Mouse (Mus musculus): ENCODE results near the gene Kifc5b.

Kifc5b gene

DNA sequence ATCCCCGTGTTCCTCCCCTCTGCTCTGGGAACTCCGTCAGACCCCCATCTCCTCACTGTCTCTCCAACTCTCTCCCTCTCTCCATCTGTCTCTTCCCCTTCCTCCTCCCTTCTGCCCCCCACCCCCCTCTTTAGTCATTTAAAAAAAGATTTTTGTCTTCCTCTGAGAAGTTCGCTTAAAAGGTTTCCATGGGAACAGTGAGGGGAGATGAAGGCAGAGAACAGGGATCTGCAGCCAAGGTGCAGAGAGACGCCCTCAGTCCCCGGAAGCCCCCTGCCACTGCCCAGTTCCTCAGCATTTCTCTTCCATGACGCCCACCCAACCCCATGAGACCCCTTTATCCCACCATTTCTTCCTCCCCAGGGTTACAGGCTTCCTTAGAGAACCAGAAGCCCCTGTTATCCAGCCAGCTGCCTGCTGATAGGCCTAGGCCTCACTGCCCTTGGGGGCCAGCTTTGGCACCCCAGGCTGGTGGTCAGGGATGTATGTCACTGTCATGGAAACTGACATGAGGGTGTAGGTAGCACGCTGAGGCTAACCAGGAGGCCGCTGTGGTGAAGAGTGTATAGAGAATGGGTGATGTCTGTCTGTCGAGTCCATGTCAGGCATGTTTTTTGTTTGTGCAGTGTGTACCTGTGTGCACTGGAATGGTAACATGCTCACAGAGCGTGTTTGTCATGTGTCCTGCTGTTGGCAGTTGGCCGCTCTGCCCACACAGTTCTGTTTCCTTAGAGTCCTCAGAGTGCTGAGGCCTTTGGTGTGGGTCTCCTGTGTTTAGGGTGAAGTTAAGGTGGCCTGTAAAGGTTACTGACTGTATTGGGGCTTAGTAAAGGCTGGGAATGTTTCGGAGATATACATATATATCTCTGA is 30.6 kb downstream of the Kifc5b start:
- no peak for DNase-seq

DNA sequence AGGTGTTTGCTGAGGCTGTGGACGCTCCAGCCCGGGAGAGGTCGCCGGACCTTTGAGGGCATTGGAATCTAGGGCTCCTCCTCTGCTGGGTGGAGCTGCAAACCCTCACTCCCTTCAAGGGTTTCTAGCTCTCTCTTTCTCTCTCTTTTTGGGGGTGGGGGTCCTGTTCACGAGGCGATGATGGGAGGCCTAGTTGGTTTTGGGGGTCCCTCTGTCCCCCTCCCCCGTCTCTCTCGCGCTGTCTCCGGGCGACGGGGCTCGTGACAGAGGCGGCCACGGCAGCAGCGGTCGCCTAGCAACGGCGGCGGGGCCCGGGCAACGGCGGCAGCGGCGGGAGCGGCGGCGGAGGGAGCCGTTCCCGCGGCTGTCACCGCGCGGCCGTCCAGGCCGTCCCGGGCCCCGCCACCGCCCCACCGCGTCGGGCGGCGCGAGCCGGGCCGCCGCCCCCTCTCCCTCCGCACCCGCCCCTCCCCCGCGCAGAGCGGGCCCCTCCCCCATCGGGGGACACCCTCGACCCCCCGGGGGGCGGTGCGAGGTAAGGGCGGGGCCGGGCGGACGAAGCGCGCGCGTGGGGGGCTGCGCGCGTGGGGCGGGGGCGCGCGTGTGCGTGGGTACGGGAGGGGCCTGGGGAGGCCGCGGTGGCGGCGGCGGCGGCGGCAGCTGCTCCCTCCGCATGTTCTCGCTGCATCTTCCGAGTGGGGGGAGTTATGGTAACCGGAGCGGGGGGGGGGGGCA is 31.6 kb downstream of the Kifc5b start:
- peak; percentile 45 to 51 for DNase-seq

DNA sequence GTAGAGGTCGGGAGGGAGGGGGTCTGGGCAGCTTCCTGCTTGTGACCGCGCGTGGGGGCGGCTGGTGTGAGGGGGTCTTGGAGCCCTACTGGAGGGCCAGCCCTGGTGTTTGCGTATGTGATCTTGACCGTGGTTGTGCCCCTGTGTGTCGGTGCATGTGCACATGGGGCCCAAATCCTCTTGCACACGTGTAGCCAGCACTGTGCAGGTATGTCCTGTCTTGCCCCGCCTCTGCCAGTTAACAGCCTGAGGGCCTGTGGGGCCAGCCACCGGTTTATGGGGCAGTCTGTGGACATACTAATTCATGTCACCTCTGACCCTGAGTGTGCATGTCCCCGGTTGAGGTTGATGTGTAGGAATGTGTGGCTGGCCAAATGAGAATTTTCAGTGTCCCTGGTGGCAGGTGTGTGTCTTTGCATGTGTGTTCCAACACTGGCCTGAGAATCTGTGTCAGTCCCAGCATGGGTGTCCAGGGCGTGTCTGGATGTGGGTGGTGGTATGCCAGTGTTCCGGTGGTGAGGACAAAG is 32.2 kb downstream of the Kifc5b start:
- DNase-seq: no peak

DNA sequence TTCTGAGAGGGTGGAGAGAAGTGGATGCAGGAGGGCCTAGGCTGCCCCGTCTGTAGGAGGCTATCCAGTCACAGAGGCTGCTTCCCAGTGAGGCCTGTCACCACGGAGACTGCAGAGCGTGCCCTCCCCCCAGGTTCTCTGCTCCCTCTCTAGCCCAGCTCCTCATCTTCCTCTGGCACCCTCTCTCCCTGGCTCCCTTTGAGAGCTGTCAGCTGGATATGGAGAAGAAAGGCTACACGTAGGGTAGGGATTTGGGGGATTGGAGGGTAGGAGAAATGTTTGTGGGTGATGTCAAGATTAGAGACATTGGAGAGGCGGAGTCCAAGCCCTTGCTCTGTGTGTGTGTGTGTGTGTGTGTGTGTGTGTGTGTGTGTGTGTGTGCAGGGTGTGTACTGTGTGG is 33.0 kb downstream of the Kifc5b start:
- DNase-seq: no peak

DNA sequence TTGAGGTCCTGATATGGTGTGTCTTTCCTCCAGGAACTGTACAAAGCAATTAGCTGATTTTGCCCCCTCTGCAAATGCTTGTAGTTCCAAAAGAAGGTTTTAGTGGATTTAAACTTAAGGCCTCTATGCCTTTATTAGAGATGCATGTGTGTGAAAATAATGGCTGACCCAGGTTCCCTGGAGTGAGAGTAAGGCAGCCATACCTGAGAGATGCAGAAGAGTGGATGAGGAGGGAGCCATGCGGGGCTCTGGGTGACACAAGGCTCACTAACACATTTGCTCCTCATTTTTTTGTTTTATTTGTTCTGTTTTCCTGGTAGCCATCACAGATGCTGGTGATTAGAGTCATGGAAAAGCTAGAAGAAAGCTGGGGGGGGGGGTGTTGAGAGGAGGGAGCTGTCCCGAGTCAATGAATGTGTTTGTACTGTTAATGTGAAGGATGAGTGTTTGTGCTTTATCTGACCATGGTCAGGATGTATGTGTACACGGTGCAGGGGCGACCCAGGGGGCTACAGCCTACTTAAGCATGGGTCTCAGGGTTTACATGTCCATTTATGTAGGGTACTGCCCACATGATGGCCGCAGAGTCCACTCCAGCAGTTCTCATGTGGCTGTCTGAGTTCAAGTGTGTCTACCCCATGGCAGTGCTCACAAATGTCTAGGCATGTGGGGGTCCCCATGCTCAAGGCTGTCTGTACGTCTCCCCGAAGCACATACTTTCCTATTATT is 33.8 kb downstream of the Kifc5b start:
- DNase-seq: no peak

DNA sequence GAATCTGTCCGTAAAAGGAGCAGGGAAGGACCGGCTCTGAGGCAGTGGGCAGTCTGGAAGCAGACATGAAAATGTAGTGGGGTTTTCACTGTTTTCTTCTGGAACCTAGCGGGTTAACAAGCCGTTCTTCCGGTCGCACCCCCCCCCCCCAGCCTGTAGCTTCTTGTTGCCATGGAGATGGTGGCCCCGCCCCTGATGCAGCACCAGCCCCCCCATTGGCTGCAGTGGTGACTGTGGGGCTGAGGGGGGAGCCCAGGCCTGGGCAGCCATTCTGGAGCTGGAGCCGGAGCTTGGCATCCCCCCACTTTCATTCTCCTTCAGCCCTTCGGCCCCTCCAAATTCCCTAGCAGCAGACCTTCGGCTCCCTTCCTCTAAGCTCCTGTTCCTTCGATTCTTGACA is 34.5 kb downstream of the Kifc5b start:
- DNase-seq: peak in 1 of 2 experiments; percentile 60

DNA sequence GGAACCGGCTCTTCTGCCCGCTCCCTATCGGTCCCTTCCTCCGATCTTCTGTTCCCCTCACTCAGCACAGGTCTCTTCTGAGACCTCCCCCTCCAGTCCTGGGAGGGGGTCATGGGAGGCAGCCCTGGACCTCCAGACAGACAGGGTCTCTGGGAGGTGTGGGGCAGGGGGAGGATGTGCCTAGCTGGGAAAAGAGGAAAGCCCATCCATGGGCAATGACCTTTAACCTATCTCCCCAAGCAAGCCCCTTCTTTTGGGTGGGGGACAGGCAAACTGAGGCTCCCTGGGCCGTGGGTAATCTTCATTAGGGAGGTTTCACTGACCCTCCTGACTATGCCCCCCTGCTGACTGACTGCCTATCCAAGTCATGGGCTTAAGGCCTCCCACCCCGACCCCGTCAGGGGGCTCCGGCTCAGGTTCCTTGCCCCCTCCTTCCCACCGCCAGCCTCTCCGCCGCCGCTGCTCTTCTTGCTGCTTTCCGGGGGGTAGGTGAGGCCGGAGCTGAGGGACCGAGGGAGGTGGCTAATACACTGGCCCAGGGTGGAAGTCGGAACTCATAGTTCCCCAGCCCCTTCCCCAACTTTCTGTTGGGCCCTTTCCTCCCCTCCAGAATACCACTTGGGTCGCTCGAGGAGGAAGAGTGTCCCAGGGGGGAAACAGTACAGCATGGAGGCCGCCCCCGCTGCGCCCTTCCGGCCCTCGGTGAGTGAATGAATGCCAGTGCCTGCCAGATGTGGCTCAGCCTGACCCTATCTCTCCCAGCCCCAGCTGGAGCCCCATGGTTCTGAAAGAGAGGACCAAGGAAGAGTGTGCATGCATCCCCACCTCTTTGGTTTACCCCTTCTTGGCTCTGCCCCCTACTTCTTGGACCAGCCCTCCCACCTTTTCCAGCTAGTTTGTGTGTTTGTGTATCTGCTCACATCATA is 35.3 kb downstream of the Kifc5b start:
- no peak for DNase-seq

DNA sequence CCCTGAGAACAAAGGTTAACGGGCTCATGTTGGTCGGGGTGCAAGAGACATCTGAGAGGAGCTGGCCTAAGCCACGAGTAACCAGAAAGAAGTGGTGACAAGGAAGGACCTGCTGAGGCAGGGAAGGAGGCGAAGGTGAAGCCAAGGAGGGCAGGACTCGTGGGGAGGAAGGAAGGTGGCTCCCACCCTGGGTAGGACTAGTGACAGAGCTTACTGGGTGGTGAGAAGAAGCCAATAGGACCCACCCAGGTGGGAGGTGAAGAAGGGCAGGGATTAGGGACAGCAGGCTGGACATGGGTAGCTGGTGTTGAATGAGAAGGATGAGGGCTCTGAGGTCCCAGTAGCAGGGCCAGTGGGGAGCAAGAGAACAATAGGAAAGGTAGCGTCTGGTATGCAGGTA is 36.3 kb downstream of the Kifc5b start:
- DNase-seq: no peak

DNA sequence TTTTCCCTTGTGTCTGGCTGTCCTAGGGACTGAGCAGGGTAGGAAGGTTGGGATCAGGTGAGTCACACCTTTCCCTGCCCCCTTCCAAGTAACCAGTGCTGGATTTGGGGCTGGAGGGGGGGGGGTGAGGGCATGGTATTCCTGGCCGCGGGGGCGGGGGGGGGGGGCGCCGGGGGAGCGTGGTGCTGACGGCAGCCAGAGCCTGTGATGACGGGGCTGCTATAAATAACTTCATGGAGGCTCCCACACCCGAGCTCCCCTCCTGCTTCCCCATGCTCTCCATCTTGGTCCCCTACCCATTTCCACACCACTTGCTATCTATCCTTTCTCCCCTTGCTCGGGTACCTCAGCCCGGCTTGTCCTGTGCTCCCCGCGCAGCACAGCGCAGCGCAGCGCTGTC is 36.8 kb downstream of the Kifc5b start:
- no peak for DNase-seq

DNA sequence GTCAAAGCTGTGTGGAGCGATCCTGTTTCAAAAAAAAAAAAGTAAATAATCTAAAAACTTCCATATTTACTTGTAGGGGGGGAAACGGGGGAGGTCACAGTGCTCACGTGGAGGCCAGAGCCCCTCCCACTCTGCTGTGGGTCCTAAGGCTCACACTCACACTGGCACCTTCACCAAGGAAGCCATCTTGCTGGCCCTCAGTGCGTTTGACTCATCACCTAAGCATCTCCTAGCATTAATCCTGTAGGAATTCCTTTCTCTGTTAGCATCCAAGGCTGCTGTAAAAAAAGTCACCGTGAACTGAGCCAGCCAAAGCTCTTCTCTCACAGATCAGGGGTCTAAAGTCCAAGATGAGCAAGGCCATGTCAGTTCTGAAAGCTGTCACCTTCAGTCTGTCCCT is 39.4 kb downstream of the Kifc5b start:
- no peak for DNase-seq

DNA sequence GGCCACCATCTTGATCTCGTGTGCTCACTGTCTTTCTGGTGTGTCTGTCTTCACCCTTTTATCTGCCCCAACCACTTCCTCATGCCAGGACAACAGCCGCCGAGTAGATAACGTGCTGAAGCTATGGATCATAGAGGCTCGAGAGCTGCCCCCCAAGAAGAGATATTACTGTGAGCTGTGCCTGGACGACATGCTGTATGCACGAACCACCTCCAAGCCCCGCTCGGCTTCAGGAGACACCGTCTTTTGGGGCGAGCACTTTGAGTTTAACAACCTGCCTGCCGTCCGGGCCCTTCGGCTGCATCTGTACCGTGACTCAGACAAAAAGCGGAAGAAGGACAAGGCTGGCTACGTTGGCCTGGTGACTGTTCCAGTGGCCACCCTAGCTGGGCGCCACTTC is 40.0 kb downstream of the Kifc5b start:
- no peak for DNase-seq

DNA sequence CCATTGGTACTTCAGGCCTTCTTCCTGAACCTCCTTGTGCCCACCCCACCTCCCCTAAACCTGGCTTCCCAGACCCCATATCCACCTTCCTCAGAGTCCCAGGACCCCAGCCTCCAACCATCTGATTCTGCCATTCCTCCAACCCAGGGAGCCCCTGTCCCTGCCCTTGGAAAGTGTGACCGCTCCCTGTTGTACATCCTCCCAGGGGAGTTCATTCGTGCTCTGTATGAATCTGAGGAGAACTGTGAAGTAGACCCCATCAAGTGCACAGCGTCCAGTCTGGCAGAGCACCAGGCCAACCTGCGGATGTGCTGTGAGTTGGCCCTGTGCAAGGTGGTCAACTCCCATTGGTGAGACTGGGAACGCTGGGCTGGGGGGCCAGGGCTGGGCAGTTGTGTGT is 41.0 kb downstream of the Kifc5b start:
- no peak for DNase-seq

DNA sequence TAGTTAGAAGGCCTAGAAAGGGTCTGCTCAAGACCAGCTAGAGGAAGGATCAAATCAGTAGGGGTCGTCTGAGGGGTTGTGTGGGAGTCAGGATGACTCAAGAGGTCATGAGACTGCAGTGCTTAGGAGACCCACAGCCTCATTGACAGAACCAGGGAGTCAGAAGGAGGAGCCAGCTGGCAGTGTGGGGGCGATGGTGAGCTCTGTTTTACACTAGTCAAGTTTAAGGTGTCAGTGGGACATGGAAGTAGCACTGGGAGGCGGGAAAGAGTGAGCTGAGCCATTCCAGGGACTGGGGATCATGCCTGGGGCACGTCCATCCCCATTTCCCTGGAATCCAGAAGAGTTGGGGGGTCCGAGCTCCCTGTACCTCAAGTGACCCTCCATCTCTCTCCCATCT is 42.0 kb downstream of the Kifc5b start:
- DNase-seq: no peak

DNA sequence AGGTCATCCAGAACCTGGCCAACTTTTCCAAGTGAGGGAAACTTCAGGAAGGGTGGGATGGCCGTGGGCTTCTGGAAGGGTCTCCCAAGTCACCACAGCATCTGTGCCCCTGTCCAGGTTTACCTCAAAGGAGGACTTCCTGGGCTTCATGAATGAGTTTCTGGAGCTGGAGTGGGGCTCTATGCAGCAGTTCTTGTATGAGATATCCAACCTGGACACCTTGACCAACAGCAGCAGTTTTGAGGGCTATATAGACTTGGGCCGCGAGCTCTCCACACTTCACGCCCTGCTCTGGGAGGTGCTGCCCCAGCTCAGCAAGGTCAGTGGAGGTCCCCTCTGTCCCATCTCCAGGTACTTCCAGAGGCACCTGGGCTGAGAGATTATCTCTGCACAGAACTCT is 42.9 kb downstream of the Kifc5b start:
- no peak for DNase-seq

DNA sequence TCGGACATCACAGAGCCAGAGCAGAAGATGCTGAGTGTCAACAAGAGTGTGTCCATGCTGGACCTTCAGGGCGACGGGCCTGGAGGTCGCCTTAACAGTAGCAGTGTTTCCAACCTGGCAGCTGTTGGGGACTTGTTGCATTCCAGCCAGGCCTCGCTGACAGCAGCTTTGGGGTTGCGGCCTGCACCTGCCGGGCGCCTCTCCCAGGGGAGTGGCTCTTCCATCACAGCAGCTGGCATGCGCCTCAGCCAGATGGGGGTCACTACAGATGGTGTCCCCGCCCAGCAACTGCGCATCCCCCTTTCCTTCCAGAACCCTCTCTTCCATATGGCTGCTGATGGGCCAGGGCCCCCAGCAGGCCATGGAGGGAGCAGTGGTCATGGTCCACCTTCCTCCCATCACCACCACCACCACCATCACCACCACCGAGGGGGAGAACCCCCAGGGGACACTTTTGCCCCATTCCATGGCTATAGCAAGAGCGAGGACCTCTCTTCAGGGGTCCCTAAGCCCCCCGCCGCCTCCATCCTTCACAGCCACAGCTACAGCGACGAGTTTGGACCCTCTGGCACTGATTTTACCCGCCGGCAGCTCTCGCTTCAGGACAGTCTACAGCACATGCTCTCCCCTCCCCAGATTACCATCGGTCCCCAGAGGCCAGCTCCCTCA is 44.8 kb downstream of the Kifc5b start:
- no peak for DNase-seq

DNA sequence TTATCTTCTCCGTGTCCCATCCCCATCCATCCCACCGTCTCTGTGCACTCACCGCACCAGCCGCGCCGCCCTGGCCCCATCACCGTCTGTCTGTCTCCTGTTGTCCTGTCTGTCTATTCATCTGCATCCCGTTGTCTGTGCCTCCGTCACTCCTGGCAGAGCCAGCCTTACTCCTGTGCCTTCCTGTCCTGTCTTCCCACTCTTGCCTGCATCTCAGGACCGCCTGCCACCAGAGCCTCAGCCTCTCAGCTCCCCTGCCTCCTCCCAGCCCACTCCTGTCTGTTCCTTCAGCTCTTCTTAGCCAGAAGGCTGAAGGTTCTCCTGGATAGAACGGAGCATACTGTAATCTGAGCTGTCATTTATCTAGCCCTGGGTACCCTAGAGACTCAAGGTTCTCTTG is 50.1 kb downstream of the Kifc5b start:
- DNase-seq: no peak

DNA sequence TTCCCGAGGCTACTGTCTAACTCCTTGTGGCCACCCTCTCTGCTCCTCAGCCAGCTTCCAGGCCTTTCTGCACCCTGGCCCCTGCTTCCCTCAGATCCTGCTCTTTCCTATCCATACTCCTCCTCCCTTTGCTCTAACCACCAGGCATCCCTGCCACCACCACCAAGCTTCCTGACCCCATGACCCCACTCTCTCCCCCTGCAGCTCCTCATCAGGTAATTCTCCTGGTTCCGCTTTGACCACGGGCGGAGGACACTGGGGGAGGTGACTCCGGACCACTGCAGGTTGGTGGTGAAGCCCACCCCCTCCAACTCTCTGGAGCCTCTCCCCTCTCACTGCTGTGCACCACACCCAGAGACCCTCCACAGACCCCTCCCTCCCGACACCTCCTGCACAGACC is 50.6 kb downstream of the Kifc5b start:
- DNase-seq: no peak

DNA sequence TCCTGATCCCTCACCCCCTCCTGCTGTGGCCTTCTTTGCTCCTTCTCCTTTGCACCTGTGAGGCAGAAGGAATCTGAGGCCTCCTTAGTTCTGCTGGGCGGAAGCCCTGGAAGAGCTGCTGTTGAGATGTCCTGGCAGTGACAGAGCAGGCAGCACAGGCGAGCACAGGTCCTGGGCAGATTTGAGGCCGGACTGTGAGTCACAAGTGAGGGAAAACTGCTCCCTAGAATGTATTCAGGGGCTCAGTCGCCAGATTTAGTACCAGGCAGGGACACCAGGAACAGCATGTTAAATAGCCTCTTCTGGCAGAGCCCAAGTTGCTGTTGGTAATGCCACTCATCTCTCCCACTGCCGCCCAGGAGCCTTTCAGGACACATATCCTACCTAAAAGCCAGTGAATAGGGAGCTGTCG is 51.3 kb downstream of the Kifc5b start:
- DNase-seq: no peak

DNA sequence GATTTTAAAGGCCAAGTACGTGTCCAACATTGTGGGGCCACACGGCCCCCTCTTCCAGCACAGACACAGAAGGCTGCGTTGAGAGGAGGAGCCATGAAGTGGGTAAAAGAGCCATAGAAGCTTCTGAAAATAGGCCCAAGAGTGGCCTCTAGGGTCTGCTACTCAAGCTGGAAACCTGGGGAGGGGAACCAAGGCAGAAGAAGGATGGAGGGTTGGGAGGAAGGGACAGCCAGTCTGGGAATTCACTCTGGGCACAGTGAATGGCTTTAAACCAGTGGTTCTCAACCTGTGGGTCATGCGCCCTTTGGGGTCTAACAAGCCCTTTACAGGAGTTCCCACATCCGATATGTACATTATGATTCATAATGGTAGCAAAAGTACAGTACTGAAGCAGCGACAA is 52.4 kb downstream of the Kifc5b start:
- DNase-seq: no peak

DNA sequence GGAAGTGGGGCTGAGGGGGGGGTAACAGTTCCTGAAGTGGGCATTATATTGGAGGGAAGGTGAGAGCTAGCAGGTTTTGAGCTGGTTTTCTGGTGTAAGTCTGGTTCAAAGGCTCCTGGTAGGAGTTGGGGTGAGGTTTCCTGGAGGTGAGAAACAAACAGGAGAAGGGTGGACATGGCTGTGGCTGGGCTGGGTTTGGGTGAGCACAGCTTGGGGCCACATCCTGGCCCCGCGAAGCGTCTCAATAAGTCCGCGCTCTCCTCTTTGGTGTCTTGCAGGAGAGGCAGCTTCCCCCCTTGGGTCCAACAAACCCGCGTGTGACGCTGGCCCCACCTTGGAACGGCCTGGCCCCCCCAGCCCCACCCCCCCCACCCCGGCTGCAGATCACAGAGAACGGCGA is 53.3 kb downstream of the Kifc5b start:
- DNase-seq: no peak

DNA sequence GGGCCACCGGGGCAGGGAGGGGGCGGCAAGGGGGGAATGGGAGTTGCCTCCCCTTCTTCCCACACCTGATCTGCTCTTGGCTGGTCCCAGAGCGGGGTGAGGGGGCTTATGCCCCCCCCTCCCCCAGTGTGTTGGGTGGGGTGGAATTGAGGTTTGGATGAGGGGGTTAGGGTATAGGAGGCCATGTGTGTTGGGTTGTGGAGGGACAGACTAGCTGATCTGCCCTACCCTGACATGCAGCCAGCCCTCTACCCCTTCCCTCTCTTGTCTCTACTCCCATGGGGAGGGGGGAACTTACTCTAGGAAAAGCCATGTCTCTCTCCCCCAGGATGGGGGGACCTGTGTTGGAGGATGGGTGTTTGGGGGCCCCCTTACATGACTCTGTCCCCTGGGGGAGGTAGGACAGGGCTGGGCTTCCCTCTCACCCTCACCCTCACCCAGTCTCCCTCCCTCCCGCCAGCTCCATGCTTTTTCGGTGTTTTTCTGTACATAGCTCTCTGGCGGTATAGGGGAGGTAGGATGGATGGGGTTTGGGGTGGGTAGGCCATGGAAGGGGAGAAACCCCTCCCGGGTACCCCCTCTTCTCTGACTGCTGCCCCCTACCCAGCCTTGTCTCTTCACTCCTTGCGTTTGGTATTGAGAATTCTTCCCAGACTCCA is 54.5 kb downstream of the Kifc5b start:
- DNase-seq: no peak
